Mouse (Mus musculus): Measurements from ENCODE around the gene Sorcs2. TPM values are rescaled to one million over a fixed set of nuclear protein-coding genes. Genes with fewer than 3 reads are reported as not detected.
"Not testable (repeated sequence)": the region's sequence is repeated elsewhere in the genome, so short reads cannot be mapped to it uniquely, and the experiment has no call there.

Gene Sorcs2
- polyA plus RNA-seq, 1 experiment: 2.5 TPM

DNA sequence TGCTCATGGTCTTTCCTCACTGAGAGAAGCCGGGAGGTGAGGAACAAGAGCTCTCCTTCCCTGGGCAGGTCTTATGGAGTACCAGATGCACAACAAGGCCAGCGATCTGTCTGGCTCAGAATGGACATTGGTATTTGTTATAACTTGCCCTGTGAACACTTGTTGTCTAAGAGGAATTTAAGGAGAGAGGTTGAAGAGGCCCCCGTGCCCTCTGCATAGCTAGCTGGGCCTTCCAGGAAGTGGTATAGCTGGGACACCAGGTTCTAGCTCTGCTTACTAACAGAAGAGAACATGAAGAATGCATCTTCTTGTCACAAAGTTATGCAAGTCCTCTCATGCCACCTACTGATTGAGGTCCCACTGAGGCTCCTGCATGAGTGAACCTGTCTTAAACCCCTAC lies 149.9 kb downstream of the Sorcs2 start:
- H3K4me1 ChIP-seq (ENCODE audit: control insufficient read depth, insufficient read depth, low read length): no peaks in the 10 kb centered on the region
- TF ChIP-seq POLR2A (IDR thresholded peaks at IDR 0.05; ENCODE audit: borderline replicate concordance, control insufficient read depth, low read depth, low read length) (no peak), CTCF (IDR thresholded peaks at IDR 0.05; ENCODE audit: control insufficient read depth, insufficient read depth, low read length) (no peak)
- no peak overlapping the region for H3K27ac ChIP-seq (ENCODE audit: control insufficient read depth, insufficient read depth, low read depth, low read length, poor library complexity)
- H3K4me3 ChIP-seq (replicated peaks; ENCODE audit: control insufficient read depth, low read depth, low read length): no peak overlapping the region
- WGBS: 78% methylated on average over 3 of the region's 3 CpGs

GRCm38 (mm10) chr5:36237526-36237925 lies 160.4 kb downstream of the Sorcs2 start:
- H3K27ac ChIP-seq (ENCODE audit: control insufficient read depth, insufficient read depth, low read depth, low read length, poor library complexity); H3K4me1 ChIP-seq (ENCODE audit: control insufficient read depth, insufficient read depth, low read length); H3K4me3 ChIP-seq (replicated peaks; ENCODE audit: control insufficient read depth, low read depth, low read length): not testable (repeated sequence)
- 91% methylated on average over 8 of the region's 10 CpGs for WGBS

GRCm38 (mm10) chr5:36230301-36230780 lies 167.6 kb downstream of the Sorcs2 start:
- WGBS: 83% methylated on average over 9 of the region's 9 CpGs
- H3K27ac ChIP-seq (ENCODE audit: control insufficient read depth, insufficient read depth, low read depth, low read length, poor library complexity): no peak overlapping the region
- H3K4me3 ChIP-seq (replicated peaks; ENCODE audit: control insufficient read depth, low read depth, low read length): no peak overlapping the region
- no peaks in the 10 kb centered on the region for H3K4me1 ChIP-seq (ENCODE audit: control insufficient read depth, insufficient read depth, low read length)
- TF ChIP-seq POLR2A (IDR thresholded peaks at IDR 0.05; ENCODE audit: borderline replicate concordance, control insufficient read depth, low read depth, low read length) (no peak), CTCF (IDR thresholded peaks at IDR 0.05; ENCODE audit: control insufficient read depth, insufficient read depth, low read length) (no peak)

DNA sequence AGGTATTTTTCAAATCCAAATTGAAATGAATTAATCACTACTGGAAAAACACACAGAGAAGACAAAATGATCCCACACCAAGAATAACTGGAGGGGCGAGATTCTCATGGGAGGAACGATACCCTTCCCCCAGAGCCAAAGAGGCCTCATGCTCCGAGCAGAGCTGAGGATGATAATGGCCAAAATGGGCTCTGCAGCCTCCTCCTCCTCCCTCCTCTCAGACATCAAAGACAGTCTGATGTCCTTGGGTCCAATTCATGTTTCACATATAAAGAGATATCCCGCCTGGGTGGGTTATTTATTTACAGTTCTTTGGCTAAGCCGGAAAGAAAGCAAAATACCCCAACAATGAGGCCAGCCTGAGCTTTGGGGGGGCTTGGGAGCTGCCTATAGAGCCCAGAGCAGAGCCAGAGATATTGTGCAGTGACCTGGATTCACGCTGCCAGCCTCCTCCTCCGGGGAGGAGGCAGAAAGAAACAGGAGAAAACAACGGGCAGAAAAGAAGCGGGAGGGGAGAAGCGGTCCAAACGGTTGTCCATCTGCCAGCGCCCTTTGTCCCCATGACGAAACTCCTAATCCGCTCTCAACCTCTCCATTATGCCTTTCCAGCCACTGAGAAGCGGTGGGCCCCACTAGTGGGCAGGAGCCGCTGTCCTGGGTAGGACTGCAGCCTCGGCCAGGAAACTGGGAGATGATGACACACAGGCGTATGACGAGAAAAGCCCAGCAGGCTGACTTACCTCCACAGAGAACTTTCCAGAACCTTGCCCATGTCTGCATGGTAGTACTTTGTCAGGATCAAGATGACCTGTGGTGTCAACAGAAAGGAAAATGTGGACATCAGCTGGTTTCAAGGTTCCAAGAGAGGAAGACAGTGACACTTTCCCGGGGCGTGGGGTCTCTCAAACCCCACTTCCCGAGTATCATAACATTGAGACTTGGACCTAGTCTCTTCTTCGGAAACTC lies 169.3 kb downstream of the Sorcs2 start:
- no peak overlapping the region for H3K27ac ChIP-seq (ENCODE audit: control insufficient read depth, insufficient read depth, low read depth, low read length, poor library complexity)
- H3K4me1 ChIP-seq (ENCODE audit: control insufficient read depth, insufficient read depth, low read length): no peaks in the 10 kb centered on the region
- H3K4me3 ChIP-seq (replicated peaks; ENCODE audit: control insufficient read depth, low read depth, low read length): no peak overlapping the region
- no peak for TF ChIP-seq CTCF (IDR thresholded peaks at IDR 0.05; ENCODE audit: control insufficient read depth, insufficient read depth, low read length)
- WGBS: 81% methylated on average over 23 of the region's 23 CpGs

DNA sequence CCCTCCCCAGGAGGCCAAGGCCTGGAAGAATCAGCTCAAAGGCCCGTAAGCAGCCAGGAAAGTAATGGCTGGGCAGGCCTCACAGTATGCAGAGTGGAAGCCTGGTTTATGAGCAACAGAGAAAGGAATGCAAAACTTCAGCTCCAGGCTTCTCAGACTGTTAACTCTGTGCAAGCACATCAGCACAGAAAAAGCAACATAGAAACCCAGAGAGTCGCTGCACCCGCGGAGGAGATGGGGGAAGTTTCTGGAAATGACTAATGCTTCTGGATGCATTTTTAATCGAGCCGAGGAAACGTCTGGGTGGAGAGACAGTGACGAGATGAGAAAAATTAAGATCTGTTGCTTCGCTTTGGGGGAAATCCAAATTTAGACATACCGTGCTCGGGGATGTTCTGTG lies 171.6 kb downstream of the Sorcs2 start:
- Histone ChIP-seq H3K4me3 (replicated peaks; ENCODE audit: control insufficient read depth, low read depth, low read length) (no peak overlapping the region), H3K4me1 (ENCODE audit: control insufficient read depth, insufficient read depth, low read length) (no peaks in the 10 kb centered on the region), H3K27ac (ENCODE audit: control insufficient read depth, insufficient read depth, low read depth, low read length, poor library complexity) (no peak overlapping the region)
- TF ChIP-seq POLR2A (IDR thresholded peaks at IDR 0.05; ENCODE audit: borderline replicate concordance, control insufficient read depth, low read depth, low read length) (no peak), CTCF (IDR thresholded peaks at IDR 0.05; ENCODE audit: control insufficient read depth, insufficient read depth, low read length) (no peak)
- WGBS: 39% methylated on average over 11 of the region's 11 CpGs

DNA sequence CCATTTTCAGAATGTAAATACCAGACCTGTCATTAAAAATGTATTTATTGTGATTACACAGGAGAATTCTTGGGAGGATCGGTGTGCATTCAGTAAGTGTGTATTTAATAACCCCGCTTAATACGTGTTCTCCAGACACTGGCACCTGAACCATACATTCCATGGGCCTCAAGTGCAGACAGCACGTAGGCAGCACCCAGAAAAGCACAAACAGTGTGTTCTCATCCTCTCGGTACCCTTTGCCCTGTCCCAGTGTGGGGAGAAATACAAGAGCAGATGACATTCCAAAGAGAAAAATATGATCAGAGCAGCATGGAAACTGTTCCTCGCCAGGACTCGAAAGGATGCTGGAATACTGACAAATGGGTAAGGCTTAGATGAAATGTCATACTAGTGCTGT lies 172.1 kb downstream of the Sorcs2 start:
- WGBS: 84% methylated on average over 7 of the region's 7 CpGs
- Histone ChIP-seq H3K4me3 (replicated peaks; ENCODE audit: control insufficient read depth, low read depth, low read length) (no peak overlapping the region), H3K27ac (ENCODE audit: control insufficient read depth, insufficient read depth, low read depth, low read length, poor library complexity) (no peak overlapping the region), H3K4me1 (ENCODE audit: control insufficient read depth, insufficient read depth, low read length) (no peaks in the 10 kb centered on the region)
- TF ChIP-seq CTCF (IDR thresholded peaks at IDR 0.05; ENCODE audit: control insufficient read depth, insufficient read depth, low read length): no peak
- TF ChIP-seq POLR2A (IDR thresholded peaks at IDR 0.05; ENCODE audit: borderline replicate concordance, control insufficient read depth, low read depth, low read length): no peak

DNA sequence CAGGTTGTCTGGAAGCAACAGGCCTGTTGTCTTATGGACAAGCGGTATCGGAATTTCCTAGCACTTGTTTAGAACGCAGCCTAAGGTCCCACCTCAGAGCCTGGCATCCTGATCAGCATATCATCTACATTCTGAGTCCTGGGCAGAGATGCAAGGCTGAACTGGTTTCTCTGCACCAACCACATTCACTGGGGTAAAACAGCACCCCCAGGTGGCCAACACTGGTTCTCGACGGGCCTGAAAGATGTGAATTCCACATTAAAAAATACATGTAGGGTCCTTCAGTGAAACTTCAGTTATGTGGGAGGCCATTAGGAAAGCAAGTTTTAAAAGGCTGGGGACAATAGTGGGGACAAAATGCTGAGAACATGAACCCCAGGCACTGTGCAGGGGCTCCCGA lies 174.2 kb downstream of the Sorcs2 start:
- TF ChIP-seq CTCF (IDR thresholded peaks at IDR 0.05; ENCODE audit: control insufficient read depth, insufficient read depth, low read length) (peak; percentile 45; the same call in 1 of the 2 replicates), POLR2A (IDR thresholded peaks at IDR 0.05; ENCODE audit: borderline replicate concordance, control insufficient read depth, low read depth, low read length) (no peak)
- Histone ChIP-seq H3K4me1 (ENCODE audit: control insufficient read depth, insufficient read depth, low read length) (no peaks in the 10 kb centered on the region), H3K4me3 (replicated peaks; ENCODE audit: control insufficient read depth, low read depth, low read length) (no peak overlapping the region), H3K27ac (ENCODE audit: control insufficient read depth, insufficient read depth, low read depth, low read length, poor library complexity) (no peak overlapping the region)
- 61% methylated on average over 6 of the region's 6 CpGs for WGBS

DNA sequence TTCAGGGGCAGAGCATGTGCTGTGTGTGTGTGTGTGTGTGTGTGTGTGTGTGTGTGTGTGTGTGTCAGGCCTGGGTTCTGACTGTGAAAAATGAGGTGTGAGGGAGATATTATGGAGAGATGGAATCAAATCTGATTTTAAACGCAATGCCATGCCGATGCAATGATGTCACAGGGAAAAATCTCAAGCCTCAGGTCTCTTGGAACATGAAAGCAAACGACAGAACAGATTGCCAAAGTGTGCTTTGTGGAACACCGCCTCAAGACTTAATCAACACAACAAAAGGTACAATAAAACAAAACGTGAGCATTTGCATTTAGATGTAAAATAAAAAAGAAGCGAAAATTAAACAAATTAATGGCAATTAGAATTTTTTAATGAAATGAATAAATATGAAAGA lies 177.3 kb downstream of the Sorcs2 start:
- no peaks in the 10 kb centered on the region for H3K4me1 ChIP-seq (ENCODE audit: control insufficient read depth, insufficient read depth, low read length)
- H3K4me3 ChIP-seq (replicated peaks; ENCODE audit: control insufficient read depth, low read depth, low read length): no peak overlapping the region
- 79% methylated on average over 6 of the region's 6 CpGs for WGBS
- no peak overlapping the region for H3K27ac ChIP-seq (ENCODE audit: control insufficient read depth, insufficient read depth, low read depth, low read length, poor library complexity)
- TF ChIP-seq POLR2A (IDR thresholded peaks at IDR 0.05; ENCODE audit: borderline replicate concordance, control insufficient read depth, low read depth, low read length) (no peak), CTCF (IDR thresholded peaks at IDR 0.05; ENCODE audit: control insufficient read depth, insufficient read depth, low read length) (no peak)
